Comparison of ENCODE assay signal across 8 mouse cellular contexts in the genomic region with DNA sequence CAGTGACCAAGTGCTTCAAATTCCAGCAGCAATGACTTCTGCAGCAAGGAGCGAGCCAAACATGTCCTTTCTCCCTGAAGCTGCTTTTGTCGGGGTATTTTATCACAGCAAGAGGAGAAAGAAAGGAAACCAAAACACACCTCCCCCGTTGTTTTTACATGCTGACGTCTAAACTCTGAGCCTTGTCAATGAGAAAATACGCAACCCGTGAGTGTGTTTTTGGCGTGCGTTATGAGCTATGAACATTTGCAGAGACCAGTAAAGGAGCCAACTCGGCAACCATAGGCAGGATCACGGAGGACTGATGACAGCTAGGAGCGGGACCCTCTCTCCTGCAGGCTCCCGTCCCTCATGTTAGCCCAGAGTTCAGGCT. TPM values are rescaled to one million over a fixed set of nuclear protein-coding genes. Genes with fewer than 3 reads are reported as not detected.
A peak's percentile ranks its signal among the peaks of the same experiment; 100 is the strongest.
DNase-seq lines count a peak whose midpoint lies in the region; ATAC-seq and TF ChIP-seq lines count a peak whose summit lies in the region.

No protein-coding gene starts in this region.

- intact Hi-C loops in heart, postnatal 10 days (cut with DNase I): no loop called here
- intact Hi-C loops in gastrocnemius, postnatal 36 days (cut with DNase I): no loop called here

- ATAC-seq in heart, embryonic 14.5 days (ENCODE audit: insufficient number of reproducible peaks, insufficient read depth, low FRiP score, low read depth): no peak
- no peak for ATAC-seq in G1E (ENCODE audit: extremely low read depth, insufficient number of reproducible peaks, low FRiP score, poor library complexity, severe bottlenecking)
- peak; percentile 40 for ATAC-seq in forebrain, postnatal 0 days
- no peak; the same call in 1 of the 2 replicates for ATAC-seq in midbrain, embryonic 11.5 days (ENCODE audit: low FRiP score)

- no peak for TF ChIP-seq CTCF in G1E (IDR thresholded peaks at IDR 0.05; ENCODE audit: low read depth, low read length)
- TF ChIP-seq CTCF in forebrain, postnatal 0 days (IDR thresholded peaks at IDR 0.05; ENCODE audit: low read depth): no peak

- no peaks in the 10 kb centered on the region for H3K27me3 ChIP-seq in heart, embryonic 14.5 days (ENCODE audit: control insufficient read depth, insufficient read depth, low read length)
- H3K27me3 ChIP-seq in G1E (ENCODE audit: insufficient read depth, low read length): no peaks in the 10 kb centered on the region
- no peaks in the 10 kb centered on the region for H3K27me3 ChIP-seq in forebrain, postnatal 0 days (ENCODE audit: insufficient read depth, low read length)
- H3K27me3 ChIP-seq in midbrain, embryonic 11.5 days (ENCODE audit: control insufficient read depth, insufficient read depth, low read length): no peaks in the 10 kb centered on the region

- no peak for DNase-seq in heart, postnatal 10 days
- no peak for DNase-seq in G1E (ENCODE audit: low spot score)
- DNase-seq in forebrain, postnatal 0 days: no peak
- DNase-seq in midbrain, embryonic 11.5 days (ENCODE audit: low spot score, missing footprints): no peak
- DNase-seq in layer of hippocampus, postnatal 10 days (ENCODE audit: low spot score in 2 of 2): no peak
- no peak for DNase-seq in gastrocnemius, postnatal 36 days
- no peak for DNase-seq in kidney, postnatal 14 days

- peak overlapping the region; percentile 71 to 79 for H3K4me3 ChIP-seq in heart, embryonic 14.5 days (ENCODE audit: control insufficient read depth in 1 of 2, insufficient read depth in 1 of 2, low read depth in 1 of 2, low read length in 2 of 2)
- H3K4me3 ChIP-seq in G1E (ENCODE audit: low read depth, low read length): peak overlapping the region; percentile 88
- peak overlapping the region; percentile 76 for H3K4me3 ChIP-seq in forebrain, postnatal 0 days (ENCODE audit: low read depth, low read length)
- peak overlapping the region; percentile 69 for H3K4me3 ChIP-seq in midbrain, embryonic 11.5 days (ENCODE audit: low read depth, low read length)

- H3K4me1 ChIP-seq in heart, embryonic 14.5 days (ENCODE audit: control insufficient read depth in 2 of 2, insufficient read depth in 2 of 2, low read length in 2 of 2): peaks cover 4% of the 10 kb centered on the region in 2 experiments; a peak in 2 of 4 replicates
- peaks cover 24% of the 10 kb centered on the region for H3K4me1 ChIP-seq in G1E (ENCODE audit: insufficient read depth, low read depth, low read length)
- H3K4me1 ChIP-seq in forebrain, postnatal 0 days (ENCODE audit: insufficient read depth): 0 out of 2 replicates have a peak, but pooled peaks cover 3% of the 10 kb centered on the region
- peaks cover 5% of the 10 kb centered on the region; the same call in 1 of the 2 replicates for H3K4me1 ChIP-seq in midbrain, embryonic 11.5 days (ENCODE audit: control insufficient read depth, insufficient read depth, low read length)

- peaks cover 14% of the 10 kb centered on the region; the same call in 1 of the 2 replicates for H3K36me3 ChIP-seq in heart, embryonic 14.5 days (ENCODE audit: control insufficient read depth, insufficient read depth, low read length)
- peaks cover 30% of the 10 kb centered on the region for H3K36me3 ChIP-seq in G1E (replicated peaks)
- no peaks in the 10 kb centered on the region for H3K36me3 ChIP-seq in forebrain, postnatal 0 days (ENCODE audit: insufficient read depth)
- H3K36me3 ChIP-seq in midbrain, embryonic 11.5 days (ENCODE audit: control insufficient read depth, insufficient read depth, low read length): no peaks in the 10 kb centered on the region

- H3K9ac ChIP-seq in heart, embryonic 14.5 days (ENCODE audit: low read length): peak overlapping the region; percentile 78
- peak overlapping the region; percentile 53 for H3K9ac ChIP-seq in forebrain, postnatal 0 days
- peak overlapping the region; percentile 72 for H3K9ac ChIP-seq in midbrain, embryonic 11.5 days (ENCODE audit: low read length)

- H3K9me3 ChIP-seq in heart, embryonic 14.5 days (ENCODE audit: control insufficient read depth, low read length): no peaks in the 10 kb centered on the region
- no peaks in the 10 kb centered on the region for H3K9me3 ChIP-seq in G1E (replicated peaks)
- no peaks in the 10 kb centered on the region for H3K9me3 ChIP-seq in forebrain, postnatal 0 days (ENCODE audit: low read length)
- no peaks in the 10 kb centered on the region for H3K9me3 ChIP-seq in midbrain, embryonic 11.5 days (ENCODE audit: control insufficient read depth, low read length)

- peak overlapping the region; percentile 96 for H3K4me2 ChIP-seq in heart, embryonic 14.5 days (ENCODE audit: low read length)
- peak overlapping the region; percentile 98 for H3K4me2 ChIP-seq in forebrain, postnatal 0 days (ENCODE audit: low read depth)
- H3K4me2 ChIP-seq in midbrain, embryonic 11.5 days: peak overlapping the region; percentile 49

- H3K27ac ChIP-seq in heart, embryonic 14.5 days (replicated peaks in 1 of 2; ENCODE audit: control insufficient read depth in 1 of 2, insufficient read depth in 1 of 2, low read depth in 2 of 2, low read length in 2 of 2): peak overlapping the region in 1 of 2 experiments; percentile 43; a peak in 2 of 4 replicates
- H3K27ac ChIP-seq in forebrain, postnatal 0 days (ENCODE audit: low read depth, low read length): peak overlapping the region; percentile 57
- no peak overlapping the region for H3K27ac ChIP-seq in midbrain, embryonic 11.5 days (ENCODE audit: low read depth, low read length)

- 1% methylated on average over 12 of the region's 12 CpGs for WGBS in heart, embryonic 14.5 days
- WGBS in forebrain, postnatal 0 days: under 1% methylated on average over 12 of the region's 12 CpGs
- WGBS in midbrain, embryonic 11.5 days: 13% methylated on average over 12 of the region's 12 CpGs

RNA-seq across cellular contexts. Expression of gene Cenpm, which starts 0.8 kb away (rescaled TPM):
- 67.7 and 73.0 TPM in 2 replicates for polyA plus RNA-seq in heart, embryonic 14.5 days (2014; fragmentation: Nextera tagmentation; extraction: Ambion mirVana)
- total RNA-seq in heart, postnatal 10 days (2021): 1 to 10 TPM; 6.6 to 7.8 TPM
- total RNA-seq in G1E (2014; fragmentation: Nextera tagmentation): 70.7 and 84.1 TPM in 2 replicates
- total RNA-seq in G1E (2017): 13.7 and 15.7 TPM in 2 replicates
- 103 and 105 TPM in 2 replicates for polyA plus RNA-seq in G1E (2012)
- total RNA-seq in forebrain, postnatal 0 days (2014; rRNA removed): 8.9 and 10.0 TPM in 2 replicates
- 16.5 and 18.7 TPM in 2 replicates for polyA plus RNA-seq in forebrain, postnatal 0 days (2015; fragmentation: Nextera tagmentation; extraction: Ambion mirVana)
- 79.2 and 89.1 TPM in 2 replicates for polyA plus RNA-seq in midbrain, embryonic 11.5 days (2014; fragmentation: Nextera tagmentation; extraction: Ambion mirVana)
- total RNA-seq in layer of hippocampus, postnatal 10 days (2021): 1 to 10 TPM; 6.5 to 9.0 TPM
- under 1 TPM; 0.46 to 0.79 TPM for total RNA-seq in gastrocnemius, postnatal 36 days (2021)

RNA-seq across cellular contexts. Expression of gene 1500009C09Rik, which starts 8.5 kb away (rescaled TPM):
- not detected in 2 replicates for polyA plus RNA-seq in heart, embryonic 14.5 days (2014; fragmentation: Nextera tagmentation; extraction: Ambion mirVana)
- total RNA-seq in heart, postnatal 10 days (2021): not detected
- total RNA-seq in G1E (2014; fragmentation: Nextera tagmentation): not detected in 2 replicates
- not detected in 2 replicates for total RNA-seq in G1E (2017)
- not detected in 2 replicates for polyA plus RNA-seq in G1E (2012)
- total RNA-seq in forebrain, postnatal 0 days (2014; rRNA removed): 119 and 139 TPM in 2 replicates
- 12.5 and 15.6 TPM in 2 replicates for polyA plus RNA-seq in forebrain, postnatal 0 days (2015; fragmentation: Nextera tagmentation; extraction: Ambion mirVana)
- polyA plus RNA-seq in midbrain, embryonic 11.5 days (2014; fragmentation: Nextera tagmentation; extraction: Ambion mirVana): 1.0 and 1.4 TPM in 2 replicates
- total RNA-seq in layer of hippocampus, postnatal 10 days (2021): 10 to 100 TPM; 79.9 to 88.8 TPM
- not detected for total RNA-seq in gastrocnemius, postnatal 36 days (2021)

RNA-seq across cellular contexts. Expression of gene Tnfrsf13c, which starts 19.6 kb away (rescaled TPM):
- 0.11 and 0.16 TPM in 2 replicates for polyA plus RNA-seq in heart, embryonic 14.5 days (2014; fragmentation: Nextera tagmentation; extraction: Ambion mirVana)
- total RNA-seq in heart, postnatal 10 days (2021): under 1 TPM; 0.27 to 0.69 TPM
- total RNA-seq in G1E (2014; fragmentation: Nextera tagmentation) (1.6 and 2.4 TPM in 2 replicates), G1E (2017) (0.71 and 1.2 TPM in 2 replicates)
- 0.18 and 0.65 TPM in 2 replicates for polyA plus RNA-seq in G1E (2012)
- 0.24 and 0.62 TPM in 2 replicates for total RNA-seq in forebrain, postnatal 0 days (2014; rRNA removed)
- 0.44 and 0.47 TPM in 2 replicates for polyA plus RNA-seq in forebrain, postnatal 0 days (2015; fragmentation: Nextera tagmentation; extraction: Ambion mirVana)
- 0.07 and 0.17 TPM in 2 replicates for polyA plus RNA-seq in midbrain, embryonic 11.5 days (2014; fragmentation: Nextera tagmentation; extraction: Ambion mirVana)
- 1 to 10 TPM in 1 of 2 experiments, under 1 TPM in 1; 0.69 to 1.0 TPM for total RNA-seq in layer of hippocampus, postnatal 10 days (2021)
- total RNA-seq in gastrocnemius, postnatal 36 days (2021): not detected

RNA-seq across cellular contexts. Expression of gene Sept3, which starts 31.0 kb away (rescaled TPM):
- 4.7 and 4.9 TPM in 2 replicates for polyA plus RNA-seq in heart, embryonic 14.5 days (2014; fragmentation: Nextera tagmentation; extraction: Ambion mirVana)
- 1 to 10 TPM in 1 of 2 experiments, under 1 TPM in 1; 0.57 to 1.4 TPM for total RNA-seq in heart, postnatal 10 days (2021)
- not detected in 2 replicates for total RNA-seq in G1E (2014; fragmentation: Nextera tagmentation)
- total RNA-seq in G1E (2017): 0.05 and 0.12 TPM in 2 replicates
- not detected in 2 replicates for polyA plus RNA-seq in G1E (2012)
- total RNA-seq in forebrain, postnatal 0 days (2014; rRNA removed): 550 and 602 TPM in 2 replicates
- 400 and 449 TPM in 2 replicates for polyA plus RNA-seq in forebrain, postnatal 0 days (2015; fragmentation: Nextera tagmentation; extraction: Ambion mirVana)
- 163 and 169 TPM in 2 replicates for polyA plus RNA-seq in midbrain, embryonic 11.5 days (2014; fragmentation: Nextera tagmentation; extraction: Ambion mirVana)
- 100 to 1,000 TPM; 617 to 640 TPM for total RNA-seq in layer of hippocampus, postnatal 10 days (2021)
- under 1 TPM; 0.31 to 0.91 TPM for total RNA-seq in gastrocnemius, postnatal 36 days (2021)

RNA-seq across cellular contexts. Expression of gene Shisa8, which starts 31.1 kb away (rescaled TPM):
- polyA plus RNA-seq in heart, embryonic 14.5 days (2014; fragmentation: Nextera tagmentation; extraction: Ambion mirVana): 0.22 and 0.42 TPM in 2 replicates
- total RNA-seq in heart, postnatal 10 days (2021): under 1 TPM in 1 of 2 experiments, not detected in 1; 0.36 TPM
- total RNA-seq in G1E (2014; fragmentation: Nextera tagmentation): not detected in 2 replicates
- total RNA-seq in G1E (2017): 0.05 TPM in 1 of 2 replicates, not detected in the other
- not detected in 2 replicates for polyA plus RNA-seq in G1E (2012)
- total RNA-seq in forebrain, postnatal 0 days (2014; rRNA removed): 4.7 and 6.3 TPM in 2 replicates
- 1.8 and 2.7 TPM in 2 replicates for polyA plus RNA-seq in forebrain, postnatal 0 days (2015; fragmentation: Nextera tagmentation; extraction: Ambion mirVana)
- 0.14 and 0.57 TPM in 2 replicates for polyA plus RNA-seq in midbrain, embryonic 11.5 days (2014; fragmentation: Nextera tagmentation; extraction: Ambion mirVana)
- 1 to 10 TPM; 2.0 to 3.1 TPM for total RNA-seq in layer of hippocampus, postnatal 10 days (2021)
- not detected for total RNA-seq in gastrocnemius, postnatal 36 days (2021)

Comparison
In these comparisons a context has a peak if more than half of its experiments do, and no peak if none do; other contexts are left out.
1. RNA of gene 1500009C09Rik, which starts 8.5 kb away (total RNA-seq): 119 to 139 TPM in forebrain, postnatal 0 days and 79.9 to 88.8 TPM in layer of hippocampus, postnatal 10 days; not detected in heart, postnatal 10 days, not detected in G1E and not detected in gastrocnemius, postnatal 36 days; every median in the first group is over 10 times any median in the second.
2. Peak in every context shown above with its lines, with median percentiles within 50 percentile points of each other: H3K4me2 ChIP-seq, H3K4me3 ChIP-seq and H3K9ac ChIP-seq.